In genomic region chr7:65073555-65073954, GRCm38 (mm10) we compare ENCODE assay signal across 8 mouse cellular contexts.
DNase-seq lines count a peak whose midpoint lies in the region; ATAC-seq and TF ChIP-seq lines count a peak whose summit lies in the region.
"Had no signal": no experiment of that assay in that cellular context is flagged by ENCODE, and none has a peak within 500 bp of the region (broad histone marks: within the 10 kb centered on the region; RNA-seq: fewer than 3 reads in every experiment).

No protein-coding gene starts in this region.

- 28% methylated on average over 6 of the region's 6 CpGs for WGBS in midbrain, embryonic 12.5 days

- H3K27ac ChIP-seq in ES-E14 (ENCODE audit: insufficient read depth, low read depth, low read length, poor library complexity, severe bottlenecking): no peak overlapping the region
- H3K27ac ChIP-seq in midbrain, embryonic 12.5 days (replicated peaks): no peak overlapping the region

- peak; percentile 36 to 47 for DNase-seq in B cell, adult 2 months
- peak; percentile 83 for DNase-seq in ES-E14 (ENCODE audit: low read depth, low spot score)
- peak; percentile 38 for DNase-seq in cerebellum, adult 9-11 months
- DNase-seq in frontal cortex, postnatal 36 days (ENCODE audit: low spot score in 2 of 2): peak; percentile 71 to 74
- DNase-seq in layer of hippocampus, postnatal 14 days (ENCODE audit: low spot score in 2 of 2): peak; percentile 67 to 73
- DNase-seq in splenic B cell, adult 2 months (ENCODE audit: low read depth, low spot score): peak; percentile 6

- peak; percentile 62 for ATAC-seq in midbrain, embryonic 12.5 days (ENCODE audit: low FRiP score, low read depth)

- H3K36me3 ChIP-seq in ES-E14 (ENCODE audit: control insufficient read depth, insufficient read depth, low read length, poor library complexity, severe bottlenecking): no peaks in the 10 kb centered on the region
- H3K36me3 ChIP-seq in midbrain, embryonic 12.5 days: no peaks in the 10 kb centered on the region
- H3K36me3 ChIP-seq in splenic B cell, adult 2 months (ENCODE audit: control insufficient read depth, insufficient read depth, low read length, poor library complexity, severe bottlenecking): no peaks in the 10 kb centered on the region

- H3K9ac ChIP-seq in ES-E14 (ENCODE audit: insufficient read depth, low read depth, low read length, poor library complexity, severe bottlenecking): no peak overlapping the region
- H3K9ac ChIP-seq in midbrain, embryonic 12.5 days (replicated peaks): no peak overlapping the region

- no peaks in the 10 kb centered on the region for H3K27me3 ChIP-seq in midbrain, embryonic 12.5 days
- no peaks in the 10 kb centered on the region for H3K27me3 ChIP-seq in splenic B cell, adult 2 months (ENCODE audit: control insufficient read depth, insufficient read depth, low read length, poor library complexity, severe bottlenecking)

- no peak overlapping the region for H3K4me2 ChIP-seq in midbrain, embryonic 12.5 days (replicated peaks)

- H3K4me1 ChIP-seq in ES-E14 (ENCODE audit: control insufficient read depth in 2 of 2, insufficient read depth in 2 of 2, low read length in 2 of 2, poor library complexity in 1 of 2): peaks cover 0 to 6% of the 10 kb centered on the region in 2 experiments; a peak in 1 of 4 replicates
- peaks cover 7% of the 10 kb centered on the region for H3K4me1 ChIP-seq in midbrain, embryonic 12.5 days

- no peaks in the 10 kb centered on the region for H3K9me3 ChIP-seq in ES-E14 (ENCODE audit: control insufficient read depth, insufficient read depth, low read depth, low read length)
- no peaks in the 10 kb centered on the region for H3K9me3 ChIP-seq in midbrain, embryonic 12.5 days

- in situ Hi-C loops in ES-E14 (cut with MboI; ENCODE audit: low sequenced_read_pairs in 2 of 2, unreplicated experiment in 2 of 2): no loop called here

- H3K4me3 ChIP-seq in ES-E14 (ENCODE audit: insufficient read depth in 1 of 2, low read depth in 1 of 2, low read length in 2 of 2, poor library complexity in 1 of 2, severe bottlenecking in 1 of 2): no peak overlapping the region
- H3K4me3 ChIP-seq in midbrain, embryonic 12.5 days: no peak overlapping the region
- H3K4me3 ChIP-seq: myocyte had no signal

TF ChIP-seq in ES-E14, 5 proteins besides CTCF, POLR2A, EP300 and RAD21:
- TF ChIP-seq CHD2 (IDR thresholded peaks at IDR 0.05; ENCODE audit: low read depth, low read length) (no peak), ZC3H11A (IDR thresholded peaks at IDR 0.05; ENCODE audit: borderline replicate concordance, low read depth, low read length) (peak; percentile 56; the same call in 1 of the 2 replicates)

Comparison
In these comparisons a context has a peak if more than half of its experiments do, and no peak if none do; other contexts are left out.
1. DNase-seq: peak in every context shown above with its lines; median percentile 83 in ES-E14; 72 in frontal cortex, postnatal 36 days; 70 in layer of hippocampus, postnatal 14 days; 42 in B cell, adult 2 months; 38 in cerebellum, adult 9-11 months; 6 in splenic B cell, adult 2 months.